Mouse (Mus musculus) A20 (cell line): ENCODE data around the gene Ctnnbip1.

Experiments
- DNase-seq: peaks from one replicate; pipeline ENCODE4 v3.0.0-alpha.2; 2011; ENCODE audit warnings: low read depth, low spot score

Ctnnbip1 gene

GRCm38 (mm10) chr4:149586044-149586782 lies 68.2 kb downstream of the Ctnnbip1 start, which contains the start of gene Clstn1:
TSS of gene Clstn1 (plus strand) at chr4:149586468.
- DNase-seq = peak; percentile 73

DNA sequence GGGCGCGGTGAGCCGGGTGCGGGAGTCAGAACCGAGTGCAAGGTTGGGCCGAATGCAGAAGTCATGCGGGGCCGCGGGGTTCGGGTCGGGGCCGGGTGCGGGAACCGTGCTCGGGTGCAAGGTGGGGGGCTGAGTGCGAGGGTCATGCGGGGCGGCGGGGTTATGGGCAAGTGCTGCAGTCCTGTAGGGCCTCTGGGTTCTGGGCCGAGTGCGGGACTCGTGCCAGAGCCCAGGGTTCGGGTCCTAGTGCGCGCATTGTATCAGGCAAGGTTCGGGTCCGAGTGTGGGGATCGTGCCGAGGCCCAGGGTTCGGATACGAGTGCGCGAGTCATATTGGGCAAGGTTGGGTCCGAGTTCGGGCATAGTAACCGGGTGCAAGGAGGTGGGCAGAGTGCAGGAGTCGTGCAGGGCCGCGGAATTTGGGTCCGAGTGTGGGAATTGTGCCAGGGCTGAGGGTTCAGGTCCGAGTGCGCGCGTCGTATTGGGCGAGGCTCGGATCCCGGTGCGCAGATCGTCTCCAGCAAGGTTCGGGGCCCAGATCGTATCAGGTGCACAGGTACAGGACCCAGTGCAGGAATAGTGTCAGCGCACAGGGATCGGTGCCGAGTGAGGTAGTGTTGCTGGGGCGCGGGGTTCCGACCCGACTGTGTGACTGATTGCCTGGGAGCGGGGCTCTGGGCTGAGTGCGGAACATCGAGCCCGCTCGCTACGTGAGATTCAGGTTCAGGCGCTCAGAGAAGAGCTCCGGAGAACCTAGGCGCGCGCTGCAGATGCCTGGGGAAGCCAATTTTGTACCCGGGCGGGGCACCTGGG lies 69.0 kb downstream of the Ctnnbip1 start:
- DNase-seq = peak; percentile 45

GRCm38 (mm10) chr4:149587596-149588168 lies 69.6 kb downstream of the Ctnnbip1 start:
- DNase-seq = no peak

DNA sequence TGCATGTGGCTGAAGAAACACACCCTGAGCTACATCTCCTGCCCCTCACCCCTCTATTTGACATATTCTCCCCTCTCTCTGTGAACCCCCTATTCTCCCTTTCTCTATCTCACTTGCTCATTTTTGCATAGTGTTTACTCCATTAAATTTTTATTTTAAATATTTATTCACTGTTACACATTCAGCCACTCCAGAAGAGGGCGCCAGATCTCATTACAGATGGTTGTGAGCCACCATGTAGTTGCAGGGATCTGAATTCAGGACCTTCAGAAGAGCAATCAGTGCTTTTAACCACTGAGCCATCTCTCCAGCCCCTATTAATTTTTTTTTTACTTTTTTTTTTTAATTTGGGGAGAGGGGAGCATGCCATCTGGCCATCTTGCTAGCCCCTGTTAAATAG lies 72.2 kb downstream of the Ctnnbip1 start:
- DNase-seq = peak; percentile 22

DNA sequence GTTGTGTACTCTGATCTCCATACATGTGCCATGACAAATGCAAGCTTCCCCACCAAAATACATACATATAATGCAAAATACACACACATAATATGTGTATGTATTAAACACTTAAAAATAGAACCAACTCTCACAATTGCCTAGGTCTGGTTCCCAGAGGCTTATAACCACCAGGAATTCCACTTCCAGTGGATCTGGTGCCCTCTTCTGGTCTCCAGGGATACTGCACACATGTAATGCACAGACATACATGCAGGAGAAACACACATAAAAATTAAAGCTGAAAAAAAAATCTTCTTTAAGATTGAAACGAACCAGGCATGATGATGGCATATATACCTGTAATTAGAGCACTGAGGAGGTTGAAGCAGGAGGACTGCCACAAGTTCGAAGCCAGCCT lies 73.5 kb downstream of the Ctnnbip1 start:
- no peak for DNase-seq

GRCm38 (mm10) chr4:149594913-149595581 lies 77.0 kb downstream of the Ctnnbip1 start:
- no peak for DNase-seq

- DNase-seq = no peak
Measured at GRCm38 (mm10) chr4:149597641-149598208, 79.7 kb downstream of the Ctnnbip1 start.

GRCm38 (mm10) chr4:149599549-149599948 lies 81.5 kb downstream of the Ctnnbip1 start:
- no peak for DNase-seq

GRCm38 (mm10) chr4:149600130-149600529 lies 82.1 kb downstream of the Ctnnbip1 start:
- no peak for DNase-seq

DNA sequence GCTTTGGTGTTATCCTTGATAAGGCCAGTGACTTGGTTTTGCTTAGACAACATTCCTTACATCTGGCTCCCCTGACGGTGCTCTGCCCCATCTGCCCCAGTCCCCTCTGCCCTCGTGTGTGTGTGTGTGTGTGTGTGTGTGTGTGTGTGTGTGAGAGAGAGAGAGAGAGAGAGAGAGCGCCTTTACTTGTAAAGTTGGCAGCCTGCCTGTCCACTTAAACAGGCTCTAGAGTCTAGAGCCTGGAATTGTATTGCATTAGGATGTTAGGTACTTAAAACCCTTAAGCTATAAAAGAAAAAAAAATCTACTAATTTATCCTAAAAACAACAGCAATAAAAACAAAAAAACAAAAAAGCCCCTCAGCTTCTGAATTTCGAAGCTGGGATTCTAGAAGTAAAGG lies 83.4 kb downstream of the Ctnnbip1 start:
- no peak for DNase-seq

- no peak for DNase-seq
Measured at GRCm38 (mm10) chr4:149602236-149602635, 84.2 kb downstream of the Ctnnbip1 start.

DNA sequence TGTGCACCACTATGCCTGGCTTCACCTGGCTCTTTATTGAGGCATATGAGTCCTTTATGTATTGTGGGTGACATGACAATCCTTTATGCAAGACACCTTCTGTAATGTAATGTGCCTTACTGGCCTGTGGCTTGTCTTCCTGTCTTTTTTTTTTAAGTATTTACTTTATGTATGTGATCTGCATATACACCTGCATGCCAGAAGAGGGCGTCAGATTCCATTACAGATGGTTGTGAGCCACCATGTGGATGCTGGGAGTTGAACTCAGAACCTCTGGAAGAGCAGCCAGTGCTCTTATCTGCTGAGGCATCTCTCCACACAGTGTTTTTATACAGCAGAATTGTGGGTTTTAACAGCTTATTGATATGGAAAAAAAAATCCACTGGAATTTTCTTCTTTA lies 85.8 kb downstream of the Ctnnbip1 start:
- no peak for DNase-seq

DNA sequence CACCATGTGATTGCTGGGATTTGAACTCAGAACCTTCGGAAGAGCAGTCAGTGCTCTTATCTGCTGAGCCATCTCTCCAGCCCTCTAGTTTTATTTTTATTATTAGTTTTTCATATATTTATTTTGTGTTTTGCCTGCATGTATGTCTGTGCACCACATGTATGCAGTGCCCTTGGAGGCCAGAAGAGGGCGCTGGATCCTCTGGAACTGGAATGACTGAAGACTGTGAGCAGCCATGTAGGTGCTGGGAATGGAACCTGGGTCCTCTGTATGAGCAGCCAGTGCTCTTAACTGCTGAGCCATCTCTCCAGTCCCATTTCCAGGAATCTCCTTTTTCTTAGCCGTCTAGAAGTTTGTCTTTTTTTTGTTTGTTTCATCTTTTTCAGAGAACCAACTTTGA lies 86.5 kb downstream of the Ctnnbip1 start:
- peak; percentile 39 for DNase-seq

- DNase-seq = no peak
Measured at GRCm38 (mm10) chr4:149606056-149606455, 88.0 kb downstream of the Ctnnbip1 start.

GRCm38 (mm10) chr4:149606766-149607358 lies 88.8 kb downstream of the Ctnnbip1 start:
- no peak for DNase-seq

- no peak for DNase-seq
Measured at GRCm38 (mm10) chr4:149607591-149608308, 89.7 kb downstream of the Ctnnbip1 start.

DNA sequence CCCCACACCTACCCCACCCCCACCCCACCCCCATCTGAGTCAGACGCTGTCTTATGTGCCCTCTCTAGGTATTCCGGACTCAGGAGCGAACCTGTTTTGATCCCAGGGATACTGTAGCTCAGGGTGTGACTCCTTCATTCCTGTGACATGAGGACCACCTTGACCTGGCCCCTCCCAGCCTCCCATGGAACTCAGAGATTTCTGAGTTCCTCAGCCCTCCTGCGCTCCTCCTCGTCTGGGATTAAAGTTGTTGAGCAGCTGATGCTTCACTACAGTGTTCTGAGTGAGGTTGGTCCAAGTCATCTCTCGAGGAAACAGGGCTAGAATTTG lies 90.2 kb downstream of the Ctnnbip1 start:
- DNase-seq = no peak

DNA sequence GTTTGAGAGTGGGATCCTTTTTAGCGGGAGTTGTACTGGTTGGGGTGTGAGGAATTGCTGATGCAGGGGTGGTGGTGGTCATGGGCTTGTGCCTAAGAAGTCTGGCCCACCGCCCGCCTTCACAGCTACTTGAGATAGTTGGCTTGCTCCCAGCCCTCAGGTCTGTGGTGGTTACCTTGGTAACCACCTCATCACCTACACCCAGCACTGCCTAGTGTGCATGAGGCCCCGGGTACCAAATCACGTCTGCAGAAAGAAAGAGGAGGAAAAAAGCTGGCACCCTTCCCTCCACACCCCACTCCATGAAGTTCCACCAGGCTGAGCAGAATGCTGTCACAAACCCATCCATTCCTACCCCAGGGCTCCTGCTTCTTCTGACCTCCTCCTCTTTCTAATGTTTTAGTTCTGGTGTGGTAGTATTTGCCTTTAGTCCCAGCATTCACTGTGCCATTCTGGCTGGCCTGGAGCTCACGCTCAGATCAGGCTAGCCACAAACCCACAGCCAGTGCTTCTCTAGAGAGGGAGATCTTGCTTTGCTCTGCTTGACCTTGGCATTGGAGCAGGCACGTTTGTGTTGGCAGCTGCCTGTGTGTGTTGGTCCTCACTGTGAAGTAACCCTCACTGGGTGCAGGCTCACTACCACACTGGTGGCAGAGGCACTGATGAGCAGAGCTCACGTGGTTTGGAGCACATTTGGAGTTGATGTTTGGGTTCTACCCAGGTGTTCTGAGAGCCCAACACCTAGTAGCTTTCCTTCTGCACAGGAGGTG lies 91.4 kb downstream of the Ctnnbip1 start:
- no peak for DNase-seq

DNA sequence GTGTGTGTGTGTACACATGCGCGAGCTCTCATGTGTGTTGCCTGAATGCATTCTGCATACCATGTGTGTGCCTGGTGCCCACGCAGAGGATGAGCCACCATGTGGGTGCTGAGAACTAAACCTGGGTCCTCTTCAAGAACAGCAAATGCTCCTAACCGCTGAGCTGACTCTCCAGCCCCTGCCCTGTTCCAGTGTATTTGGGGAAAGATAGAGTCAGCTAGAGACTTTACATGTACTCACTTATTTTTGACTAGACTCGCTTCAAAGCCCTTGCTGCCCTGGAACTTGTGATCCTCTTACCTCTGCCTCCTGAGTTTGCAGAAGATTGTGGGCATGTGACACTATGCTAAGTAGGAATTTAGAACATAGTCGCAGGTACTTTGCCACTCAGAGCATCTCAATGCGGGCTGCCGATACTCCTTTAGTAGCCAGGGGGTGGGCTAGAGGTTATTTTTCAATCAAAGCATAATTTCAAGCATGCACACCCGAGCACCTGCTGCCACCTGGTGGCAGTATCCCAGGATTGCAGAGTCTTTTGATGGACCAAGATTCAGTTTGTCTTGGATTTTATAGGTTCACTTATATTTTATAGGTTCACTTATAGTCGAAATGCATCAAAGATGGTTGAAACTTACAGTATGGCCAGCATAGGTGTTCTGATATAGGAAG lies 93.5 kb downstream of the Ctnnbip1 start:
- peak; percentile 61 for DNase-seq
